ENCODE assay signal across 23 mouse cellular contexts in the genomic region with DNA sequence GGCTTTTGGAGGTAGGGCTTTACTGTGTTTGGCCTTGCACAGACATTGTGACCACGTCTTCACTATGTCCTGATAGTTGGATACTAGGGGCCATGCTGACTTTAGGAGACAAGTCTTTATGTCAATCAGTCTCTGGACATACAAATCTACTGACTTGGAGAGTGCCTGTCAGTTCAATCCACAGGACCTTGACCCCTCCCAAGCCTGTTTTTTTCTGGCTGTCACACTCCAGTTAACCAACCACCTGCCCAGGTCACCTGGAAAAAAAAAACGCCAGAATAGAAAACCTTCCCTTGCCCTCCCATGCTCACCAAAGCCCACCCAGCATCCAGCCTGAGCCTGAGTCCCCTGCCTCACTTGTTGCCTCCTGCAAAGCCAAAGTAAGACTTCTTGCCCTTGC.
DNase-seq lines count a peak whose midpoint lies in the region; ATAC-seq lines count a peak whose summit lies in the region.
"Had no signal": no experiment of that assay in that cellular context is flagged by ENCODE, and none has a peak within 500 bp of the region (broad histone marks: within the 10 kb centered on the region; RNA-seq: fewer than 3 reads in every experiment).

No protein-coding gene starts in this region.

- WGBS in kidney, embryonic 14.5 days, result 74% methylated on average over 2 of the region's 2 CpGs
- 76% methylated on average over 2 of the region's 2 CpGs for WGBS in limb, embryonic 10.5 days

- peak; percentile 11 to 16 for DNase-seq in cerebellum, postnatal 10 days
- DNase-seq in cerebellum, adult 18-20 months, result no peak
- peak; percentile 25 to 38 for DNase-seq in kidney, adult 8-10 months
- DNase-seq in kidney, postnatal 25 days, result peak; percentile 16 to 49
- DNase-seq in kidney, adult 18-20 months, result no peak
- DNase-seq in limb, embryonic 10.5 days (ENCODE audit: low spot score), result no peak
- DNase-seq: adrenal gland, adult 8-10 months; adrenal gland, postnatal 36 days; cerebellum, adult 2 months; cerebellum, adult 9-11 months; cerebellum, postnatal 36 days; embryo, embryonic 11 days; gastrocnemius, postnatal 25 days had no signal

- no peak overlapping the region for H3K27ac ChIP-seq in kidney, embryonic 14.5 days (ENCODE audit: low read depth, low read length)
- H3K27ac ChIP-seq in limb, embryonic 10.5 days, result peak overlapping the region; percentile 26; the same call in 1 of the 2 replicates
- H3K27ac ChIP-seq: embryonic facial prominence, embryonic 10.5 days; embryonic facial prominence, embryonic 13.5 days; forebrain, embryonic 12.5 days; forebrain, embryonic 15.5 days; hindbrain, embryonic 12.5 days; hindbrain, embryonic 15.5 days had no signal

- H3K4me1 ChIP-seq in kidney, embryonic 14.5 days (ENCODE audit: control insufficient read depth, insufficient read depth, low read length), result 0 out of 2 replicates have a peak, but pooled peaks cover 3% of the 10 kb centered on the region
- H3K4me1 ChIP-seq in limb, embryonic 10.5 days, result peaks cover 36% of the 10 kb centered on the region
- H3K4me1 ChIP-seq: hindbrain, embryonic 15.5 days had no signal

- H3K4me2 ChIP-seq in kidney, embryonic 14.5 days (replicated peaks; ENCODE audit: low read depth, low read length), result no peak overlapping the region
- H3K4me2 ChIP-seq: embryonic facial prominence, embryonic 13.5 days; forebrain, embryonic 12.5 days; forebrain, embryonic 15.5 days; heart, embryonic 11.5 days; hindbrain, embryonic 12.5 days; hindbrain, embryonic 15.5 days had no signal

- H3K4me3 ChIP-seq in kidney, embryonic 14.5 days (ENCODE audit: low read length), result no peak overlapping the region
- no peak overlapping the region for H3K4me3 ChIP-seq in limb, embryonic 10.5 days
- H3K4me3 ChIP-seq: embryonic facial prominence, embryonic 10.5 days; embryonic facial prominence, embryonic 13.5 days; erythroblast, embryonic 14.5 days; forebrain, embryonic 12.5 days; forebrain, embryonic 15.5 days; hindbrain, embryonic 12.5 days; hindbrain, embryonic 15.5 days had no signal

- H3K36me3 ChIP-seq in kidney, embryonic 14.5 days (ENCODE audit: control insufficient read depth, insufficient read depth, low read length), result no peaks in the 10 kb centered on the region
- no peaks in the 10 kb centered on the region for H3K36me3 ChIP-seq in limb, embryonic 10.5 days
- H3K36me3 ChIP-seq: embryonic facial prominence, embryonic 10.5 days; embryonic facial prominence, embryonic 13.5 days; forebrain, embryonic 12.5 days; forebrain, embryonic 15.5 days; hindbrain, embryonic 12.5 days; hindbrain, embryonic 15.5 days had no signal

- no peak overlapping the region for H3K9ac ChIP-seq in kidney, embryonic 14.5 days (ENCODE audit: low read depth, low read length)
- H3K9ac ChIP-seq: embryonic facial prominence, embryonic 13.5 days; forebrain, embryonic 12.5 days; forebrain, embryonic 15.5 days; hindbrain, embryonic 12.5 days; hindbrain, embryonic 15.5 days had no signal

- H3K9me3 ChIP-seq in kidney, embryonic 14.5 days (ENCODE audit: control insufficient read depth, low read length), result no peaks in the 10 kb centered on the region
- no peaks in the 10 kb centered on the region for H3K9me3 ChIP-seq in limb, embryonic 10.5 days (replicated peaks)
- H3K9me3 ChIP-seq: embryonic facial prominence, embryonic 10.5 days; embryonic facial prominence, embryonic 13.5 days; forebrain, embryonic 12.5 days; forebrain, embryonic 15.5 days; hindbrain, embryonic 12.5 days; hindbrain, embryonic 15.5 days had no signal

- no peak for ATAC-seq in kidney, embryonic 14.5 days (ENCODE audit: low FRiP score, low TSS enrichment)
- ATAC-seq: activated CD4-positive, CD25-positive, alpha-beta regulatory T cell, adult 4 months; forebrain, embryonic 15.5 days had no signal

- H3K27me3 ChIP-seq in kidney, embryonic 14.5 days (ENCODE audit: control insufficient read depth, insufficient read depth, low read length), result no peaks in the 10 kb centered on the region
- H3K27me3 ChIP-seq in limb, embryonic 10.5 days (ENCODE audit: low read depth, poor library complexity, severe bottlenecking), result no peaks in the 10 kb centered on the region
- H3K27me3 ChIP-seq: embryonic facial prominence, embryonic 13.5 days; forebrain, embryonic 12.5 days; forebrain, embryonic 15.5 days; hindbrain, embryonic 12.5 days; hindbrain, embryonic 15.5 days had no signal

Comparison
In these comparisons a context has a peak if more than half of its experiments do, and no peak if none do; other contexts are left out.
1. DNase-seq: peak in cerebellum, postnatal 10 days (2 of 2), kidney, adult 8-10 months (2 of 2) and kidney, postnatal 25 days (2 of 2); none in cerebellum, adult 18-20 months (0 of 2), kidney, adult 18-20 months (single experiment) and limb, embryonic 10.5 days (single experiment).